Mouse (Mus musculus) adrenal gland (tissue): Measurements from ENCODE around the gene Adcy2.

Experiments used
- intact Hi-C: fragments of 180-260 bp; cut with DNase I; formaldehyde crosslinking; loops from one replicate; pipeline ENCODE4 v1.15.1; 2025

Gene Adcy2

DNA sequence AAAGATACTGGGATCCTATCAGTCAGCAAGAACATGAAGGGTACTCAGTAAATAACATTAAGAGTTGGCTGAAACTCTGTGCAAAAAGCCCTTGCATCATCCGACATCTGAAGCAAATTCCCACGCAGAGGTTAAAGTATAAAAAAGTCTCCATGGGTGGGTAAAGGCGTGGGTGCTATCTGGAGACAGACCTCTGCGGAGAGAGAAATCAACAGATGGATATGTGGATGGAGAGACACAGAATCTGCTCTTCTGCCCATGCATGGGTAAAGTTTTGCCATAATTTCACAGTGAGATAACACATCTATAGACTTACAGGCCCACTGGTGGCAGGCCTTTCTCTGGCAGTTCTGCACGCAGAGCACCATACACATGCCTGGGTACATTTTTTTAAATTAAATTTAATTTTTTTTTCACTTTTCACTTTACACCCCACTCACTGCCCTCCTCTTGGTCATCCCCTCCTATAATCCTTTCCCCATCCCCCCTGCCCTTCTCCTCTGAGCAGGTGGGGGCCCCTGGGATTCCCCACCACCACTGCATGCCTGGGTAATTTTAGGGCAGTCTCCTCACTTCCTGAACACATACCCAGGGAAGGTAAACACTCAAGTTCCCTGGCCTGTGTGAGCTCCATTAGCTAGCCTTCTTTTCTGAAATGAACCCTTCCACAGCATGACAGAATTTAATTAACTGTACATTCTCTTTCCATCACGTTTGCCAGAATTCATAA, 169.1 kb downstream of the Adcy2 start:
- intact Hi-C loops: no loop called here

DNA sequence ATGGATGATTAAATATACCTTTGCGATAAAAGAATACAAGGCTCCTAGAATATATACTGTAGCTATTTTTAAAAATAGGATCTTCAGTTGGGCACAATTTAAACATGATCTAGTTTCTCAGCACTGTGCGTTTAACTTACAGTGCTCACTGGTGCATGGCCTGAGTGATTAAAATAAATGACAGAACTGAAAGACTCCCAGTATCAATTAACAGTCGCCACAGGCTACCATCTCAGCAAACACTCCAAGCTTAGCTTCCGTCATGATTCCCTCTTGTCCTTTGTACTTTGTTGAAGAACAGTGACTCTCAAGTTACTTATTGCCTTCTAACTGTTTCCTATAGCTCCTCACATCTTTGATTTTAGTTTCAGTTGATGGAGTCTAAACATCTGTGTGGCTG, 170.9 kb downstream of the Adcy2 start:
- intact Hi-C loops: no loop called here

DNA sequence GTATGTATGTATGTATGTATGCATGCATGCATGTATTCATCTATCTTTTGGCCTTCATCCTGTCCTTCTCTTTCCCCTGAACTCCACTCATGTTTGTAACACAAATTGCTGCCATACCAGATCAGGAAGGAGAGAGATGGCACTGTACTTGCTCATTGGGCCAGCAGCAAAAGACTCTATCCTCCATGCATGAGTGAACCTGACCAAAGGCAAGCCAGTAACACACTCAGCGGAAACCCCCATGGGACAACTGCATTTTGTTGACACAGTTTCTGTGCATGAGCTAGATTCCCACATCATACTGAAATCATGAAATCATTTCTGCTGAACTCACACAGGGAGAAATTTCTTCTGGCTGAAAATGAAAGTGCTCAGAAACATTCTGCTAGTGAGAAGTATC, 172.9 kb downstream of the Adcy2 start:
- intact Hi-C loops: no loop called here

DNA sequence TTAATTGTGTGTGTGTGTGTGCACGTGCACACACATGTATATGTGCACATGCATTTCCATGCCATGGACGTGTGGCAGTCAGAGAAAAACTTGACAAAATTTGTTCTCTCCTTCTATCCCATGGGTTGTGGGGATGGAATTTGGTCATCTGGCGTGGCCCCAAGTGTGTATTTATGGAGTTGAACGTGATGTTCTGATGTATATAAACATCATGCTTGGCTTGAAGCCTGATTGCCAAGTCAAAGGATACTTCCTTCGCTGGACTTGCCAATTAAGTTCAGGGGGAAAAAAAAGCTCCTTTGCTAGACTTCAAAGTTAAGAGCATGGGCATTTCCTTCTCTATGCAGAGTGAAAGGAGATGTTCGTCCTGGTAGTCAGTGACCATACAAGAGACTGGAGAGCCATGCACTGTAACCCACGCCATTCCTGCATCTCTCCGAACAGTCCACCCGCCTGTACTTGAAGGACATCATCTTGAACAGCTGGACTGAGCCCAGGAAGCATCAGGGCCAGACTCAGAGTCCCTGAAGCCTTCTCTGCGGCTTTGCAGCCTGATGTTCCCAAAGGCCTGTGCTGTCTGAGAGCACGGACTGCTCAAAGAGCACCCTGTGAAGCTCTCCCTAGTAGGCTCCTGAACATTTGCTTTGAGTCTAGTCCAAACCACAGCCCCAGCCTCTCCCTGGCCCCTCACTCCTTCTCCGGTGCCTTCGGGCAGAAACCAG, 178.3 kb downstream of the Adcy2 start:
- intact Hi-C loops: no loop called here

DNA sequence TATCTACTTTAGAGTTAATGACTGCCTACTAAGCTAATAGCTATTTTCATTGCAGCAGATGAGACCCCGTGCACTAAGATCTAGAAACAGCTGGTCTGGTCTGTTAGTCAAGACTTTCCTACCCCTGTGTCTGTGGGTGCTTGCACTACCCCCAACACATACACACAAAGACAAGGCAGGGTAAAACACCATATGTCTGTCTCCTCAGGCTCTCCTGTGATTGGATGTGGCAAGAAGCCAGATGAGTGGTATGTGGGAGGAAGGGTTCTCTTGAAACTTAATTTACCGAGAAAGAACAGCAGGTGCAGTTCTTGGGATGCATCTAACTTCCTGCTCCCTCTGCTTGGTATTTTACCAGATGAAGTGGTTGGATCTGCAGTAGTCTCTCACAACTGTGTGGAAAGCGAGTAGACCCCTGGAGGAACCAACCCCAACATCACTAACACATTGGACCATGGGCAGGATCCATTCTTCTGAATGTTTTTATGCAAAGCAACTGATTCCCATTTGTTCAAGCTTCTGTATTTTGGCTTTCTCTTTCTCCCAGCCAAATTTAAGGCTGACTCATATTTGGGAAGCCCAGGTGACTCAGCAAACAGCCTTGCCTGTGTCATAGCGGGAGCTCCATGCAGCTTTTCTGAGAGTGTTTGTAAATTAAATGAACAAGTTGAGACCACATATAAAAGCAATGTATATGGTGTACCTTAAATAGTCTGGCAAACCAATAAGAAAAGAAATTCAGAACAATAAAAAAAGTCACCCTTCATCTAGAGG, 183.4 kb downstream of the Adcy2 start:
- intact Hi-C loops: no loop called here

DNA sequence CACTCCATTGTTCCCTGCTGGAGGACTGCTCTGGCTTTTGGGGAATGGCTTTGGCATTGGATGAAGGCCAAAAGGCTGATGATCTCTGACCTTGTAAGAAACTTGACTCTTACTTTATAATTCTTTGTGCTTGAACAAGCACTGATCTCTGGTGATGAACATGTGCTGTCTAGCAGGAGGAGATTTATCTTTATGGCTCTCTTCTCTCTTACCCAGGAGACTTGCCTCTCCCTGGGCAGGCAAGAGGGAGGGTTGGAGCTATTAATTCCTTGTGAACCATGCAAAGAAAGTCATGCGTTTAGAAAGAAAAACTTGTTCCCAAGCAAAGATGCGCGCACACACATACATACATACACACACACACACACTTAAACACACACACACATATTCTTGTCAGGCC, 188.2 kb downstream of the Adcy2 start:
- intact Hi-C loops: no loop called here

DNA sequence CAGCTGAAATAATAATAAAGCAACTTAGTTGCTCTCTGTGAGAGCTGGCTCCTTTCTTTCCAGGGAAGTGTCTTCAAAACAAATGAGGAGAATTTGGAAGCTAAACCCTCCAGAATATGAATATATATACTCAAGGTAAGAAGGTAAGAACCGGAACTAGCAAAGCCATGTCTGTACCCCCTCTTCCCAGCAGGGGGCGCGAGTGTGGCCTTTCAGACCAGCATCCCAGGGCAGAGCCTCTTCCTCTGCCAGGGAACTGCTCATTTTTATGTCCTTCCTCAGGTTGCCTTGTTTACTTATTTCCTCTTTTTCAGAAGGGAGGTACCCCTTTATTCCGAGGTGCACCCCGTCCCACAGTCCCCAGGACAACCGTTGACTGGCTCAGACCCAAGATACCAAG, 199.6 kb downstream of the Adcy2 start:
- intact Hi-C loops: no loop called here

DNA sequence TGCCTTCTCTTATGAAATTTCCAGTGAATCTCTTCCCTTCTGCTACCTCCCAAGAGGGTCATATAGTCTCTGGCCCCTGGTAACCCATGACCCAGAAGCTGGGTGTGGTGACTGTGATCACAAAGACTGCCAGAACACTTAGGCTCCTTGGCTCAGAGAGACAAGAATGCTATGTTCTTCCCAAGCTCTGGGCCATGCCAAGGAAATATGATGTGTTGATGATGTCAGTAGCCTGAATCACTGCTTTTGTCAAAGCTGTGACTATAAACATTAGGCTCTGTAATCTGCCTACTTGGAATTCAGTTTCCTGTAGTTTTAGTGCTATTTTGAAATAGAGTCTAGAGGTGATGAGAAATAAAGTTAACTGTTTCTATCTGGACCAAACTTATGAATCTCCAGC, 206.1 kb downstream of the Adcy2 start:
- intact Hi-C loops: no loop called here

DNA sequence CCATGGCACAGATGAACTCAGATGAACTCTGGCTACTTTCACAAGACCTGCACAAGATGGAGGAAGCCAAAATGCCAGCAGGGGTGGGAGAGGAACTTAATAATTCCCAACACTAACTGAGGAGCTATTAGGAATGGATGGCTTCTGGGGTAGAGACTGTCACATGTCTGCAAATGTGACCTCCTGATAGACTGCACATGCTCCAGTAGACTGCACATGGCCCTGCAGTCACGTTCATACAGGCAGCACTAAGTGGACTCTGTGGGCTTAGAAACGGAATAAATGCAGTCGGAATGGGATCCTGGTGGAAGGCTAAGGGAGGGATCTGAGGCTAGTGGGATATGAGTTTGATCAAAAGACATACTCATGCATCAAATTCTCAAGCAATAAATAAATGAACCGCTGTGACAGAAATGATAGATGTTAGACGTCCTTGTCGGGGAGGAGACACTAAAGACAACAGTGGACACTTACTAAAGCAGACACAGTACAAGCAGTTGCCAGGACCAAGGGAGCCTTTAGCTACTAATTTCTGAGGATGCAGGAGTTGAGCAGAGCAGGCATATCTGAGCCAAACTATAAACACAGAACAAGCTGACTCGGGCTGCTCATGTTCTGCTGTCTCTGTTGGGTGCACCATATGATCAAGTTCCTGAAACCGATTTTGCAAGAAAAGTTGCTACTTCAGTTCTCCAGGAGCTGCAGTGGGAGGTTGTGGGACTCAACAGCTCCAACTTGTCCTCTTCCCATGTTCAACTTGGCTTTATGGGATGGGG, 211.9 kb downstream of the Adcy2 start:
- intact Hi-C loops: no loop called here

DNA sequence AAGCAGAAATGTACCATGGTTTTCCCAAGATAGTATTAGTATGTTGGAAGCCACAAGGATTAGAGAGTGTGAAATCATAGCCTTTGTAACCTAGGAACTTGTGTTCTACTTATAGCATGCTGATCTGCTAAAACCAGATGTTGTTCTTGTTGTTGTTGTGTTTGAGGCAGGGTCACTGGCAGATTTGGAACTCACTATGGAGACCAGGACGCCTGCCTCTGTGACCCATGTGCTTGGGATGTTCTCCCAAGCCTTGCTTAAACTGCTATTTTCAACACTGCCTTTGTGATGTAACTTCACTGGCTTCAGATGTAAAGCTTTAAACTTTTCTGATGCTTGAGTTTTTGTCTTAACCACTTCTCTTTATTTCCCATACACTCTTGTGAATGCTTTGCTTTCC, 216.2 kb downstream of the Adcy2 start:
- intact Hi-C loops: no loop called here

DNA sequence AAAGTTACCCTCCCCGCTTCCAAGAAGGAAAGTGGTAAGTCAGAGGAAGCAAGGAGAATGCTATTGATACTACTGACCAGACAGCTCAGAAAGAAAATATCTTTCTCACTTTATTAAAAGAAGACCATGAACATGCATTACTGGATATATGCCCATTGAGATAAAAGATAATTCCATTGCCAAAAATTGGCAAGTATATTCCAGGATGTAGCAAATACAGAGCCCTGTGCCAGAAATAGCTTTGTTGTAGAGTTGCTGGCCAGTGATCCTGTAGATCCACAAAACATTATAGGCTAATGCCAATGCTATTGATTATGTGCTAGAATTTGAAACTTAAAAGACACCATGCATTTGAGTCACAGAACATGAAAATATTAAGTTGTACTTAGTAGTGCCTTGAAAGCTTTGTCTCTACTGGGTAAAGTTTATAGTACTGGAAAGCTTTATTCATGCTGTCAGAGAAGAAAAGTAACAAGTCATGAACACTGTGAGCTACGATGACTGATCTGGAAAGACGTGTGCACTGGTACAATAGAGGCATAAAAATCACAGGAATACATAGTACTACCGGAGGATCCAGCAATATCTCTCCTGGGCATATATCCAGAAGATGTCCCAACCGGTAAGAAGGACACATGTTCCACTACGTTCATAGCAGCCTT, 221.2 kb downstream of the Adcy2 start:
- intact Hi-C loops: no loop called here

DNA sequence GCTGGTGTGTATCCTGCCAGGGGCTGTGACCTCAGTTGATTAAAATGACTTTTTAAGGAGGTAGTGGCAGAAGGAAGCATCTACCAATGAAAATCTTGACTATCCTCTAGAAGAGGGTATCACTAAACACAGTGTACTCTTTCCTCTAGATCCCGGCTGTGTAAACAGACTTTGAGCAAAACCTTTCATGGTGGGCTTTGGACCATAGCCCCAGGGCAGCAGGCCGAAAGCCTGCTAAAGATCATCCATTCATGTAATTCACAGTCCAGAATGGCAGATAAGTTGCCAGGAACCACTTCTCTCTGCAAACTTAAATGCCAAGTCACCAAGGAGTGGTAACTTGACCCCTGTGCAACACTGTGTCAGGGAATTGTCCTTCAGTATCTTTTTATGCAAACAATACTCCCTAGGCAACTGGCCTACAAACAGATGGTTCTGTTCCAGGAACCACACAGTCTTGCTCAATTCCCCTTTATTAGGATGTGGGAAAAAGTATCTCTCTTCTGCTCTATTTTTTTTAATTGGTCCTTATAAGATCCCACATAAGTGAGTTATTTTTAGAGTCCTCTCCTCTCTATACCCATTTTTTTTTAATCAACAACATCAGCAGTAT, 225.6 kb downstream of the Adcy2 start:
- intact Hi-C loops: no loop called here

DNA sequence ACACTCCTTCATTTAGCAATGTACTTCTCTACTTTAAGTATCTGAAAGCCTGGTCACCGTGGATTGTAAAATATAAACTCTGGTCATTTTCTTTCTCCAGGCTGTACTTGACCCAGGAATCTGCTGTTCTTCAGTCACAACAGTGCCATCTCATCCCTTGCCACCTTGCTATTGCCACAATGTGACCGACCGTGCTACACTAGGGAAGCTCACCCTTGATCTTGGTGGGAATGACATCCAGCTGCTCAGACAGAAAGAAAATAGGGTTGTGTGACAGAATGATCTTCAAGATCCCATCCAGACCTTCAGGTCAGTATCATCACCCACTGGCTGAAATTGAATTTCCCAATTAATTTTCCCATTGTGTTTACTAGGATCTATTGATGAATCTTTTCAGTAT, 230.8 kb downstream of the Adcy2 start:
- intact Hi-C loops: no loop called here

DNA sequence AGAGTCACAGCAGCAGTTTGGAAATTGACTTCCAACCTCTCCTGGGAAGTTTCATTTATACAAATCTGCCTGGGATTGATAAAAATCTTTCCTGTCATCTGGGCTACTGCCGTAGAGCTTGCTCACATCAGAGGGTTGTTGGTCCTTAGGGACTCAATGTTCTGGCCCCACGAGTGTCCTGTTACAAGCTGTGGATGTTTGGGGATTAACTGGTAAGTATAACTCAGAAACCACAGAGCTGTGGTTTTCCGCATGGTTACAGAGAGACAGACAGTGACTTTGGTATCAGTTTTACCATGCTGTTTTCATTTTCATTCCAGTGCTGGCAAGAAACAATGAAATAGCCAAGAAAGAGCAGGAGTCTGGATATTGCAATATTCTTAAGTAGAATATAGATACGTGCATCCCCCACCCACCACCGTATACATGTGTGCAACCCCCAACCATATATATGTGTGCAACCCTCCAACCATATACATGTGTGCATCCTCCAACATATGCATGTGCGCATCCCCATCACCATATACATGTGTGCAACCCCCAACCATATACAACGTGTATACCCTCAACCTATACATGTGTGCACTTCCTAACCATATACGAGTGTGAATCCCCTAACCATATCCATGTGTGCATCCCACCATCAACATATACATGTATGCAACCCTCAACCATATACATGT, 233.3 kb downstream of the Adcy2 start:
- intact Hi-C loops: no loop called here

DNA sequence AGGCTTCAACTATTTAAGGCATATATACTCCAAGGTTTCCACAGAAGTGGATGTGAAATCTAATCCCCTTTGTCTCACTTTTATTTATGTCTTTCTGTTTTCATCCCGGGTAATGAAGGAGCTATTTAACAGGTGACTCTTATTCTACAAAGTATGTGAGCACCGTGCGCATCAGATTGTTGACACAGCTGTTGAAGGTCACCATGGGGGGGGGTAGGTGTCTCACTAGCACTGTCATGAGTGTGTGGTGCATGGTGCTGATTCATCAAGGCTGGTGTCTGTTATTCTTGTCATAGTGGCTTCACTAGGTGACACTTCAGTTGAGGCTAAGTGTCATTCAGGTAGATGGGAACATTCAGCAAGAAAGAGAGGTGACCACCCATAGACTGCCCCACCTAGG, 234.7 kb downstream of the Adcy2 start:
- intact Hi-C loops: no loop called here

DNA sequence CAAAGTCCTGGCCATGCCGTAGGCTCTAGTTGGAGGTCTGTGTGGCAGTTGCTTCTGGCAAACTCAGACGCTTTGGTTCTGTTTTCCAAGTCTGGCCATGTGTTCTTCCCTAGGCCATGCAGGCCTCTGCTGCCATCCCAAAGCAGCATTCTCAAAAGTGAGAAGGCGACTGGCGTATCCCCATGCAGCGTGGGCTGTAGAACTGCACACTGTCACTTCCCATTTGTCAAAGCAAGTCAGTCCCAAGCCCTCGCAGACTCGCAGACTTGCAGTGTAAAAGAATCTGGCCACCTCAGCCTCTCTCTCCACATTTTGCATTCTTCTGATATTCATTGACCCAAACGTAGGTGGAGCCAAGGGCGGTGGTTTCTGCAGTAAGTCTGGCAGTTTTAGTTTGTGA, 249.5 kb downstream of the Adcy2 start:
- intact Hi-C loops: no loop called here

DNA sequence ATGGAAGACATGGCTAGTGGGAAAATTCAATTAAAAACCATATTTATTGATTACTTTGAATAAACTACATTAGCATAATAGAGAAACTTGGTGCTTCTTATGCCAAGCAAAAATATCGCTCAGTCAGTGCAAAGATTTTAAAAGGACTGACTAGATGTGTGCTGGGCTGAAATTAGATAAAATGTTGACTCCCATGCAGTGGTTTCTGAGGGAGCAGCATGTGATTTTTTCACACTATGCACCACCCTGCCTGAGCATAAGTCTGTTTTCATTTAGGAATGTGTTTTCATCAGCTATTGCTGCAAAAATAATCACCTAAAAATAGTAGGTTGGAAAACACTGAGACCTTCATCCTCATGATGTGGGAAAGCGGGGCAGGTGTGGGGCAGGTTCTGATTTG, 250.0 kb downstream of the Adcy2 start:
- intact Hi-C loops: no loop called here

DNA sequence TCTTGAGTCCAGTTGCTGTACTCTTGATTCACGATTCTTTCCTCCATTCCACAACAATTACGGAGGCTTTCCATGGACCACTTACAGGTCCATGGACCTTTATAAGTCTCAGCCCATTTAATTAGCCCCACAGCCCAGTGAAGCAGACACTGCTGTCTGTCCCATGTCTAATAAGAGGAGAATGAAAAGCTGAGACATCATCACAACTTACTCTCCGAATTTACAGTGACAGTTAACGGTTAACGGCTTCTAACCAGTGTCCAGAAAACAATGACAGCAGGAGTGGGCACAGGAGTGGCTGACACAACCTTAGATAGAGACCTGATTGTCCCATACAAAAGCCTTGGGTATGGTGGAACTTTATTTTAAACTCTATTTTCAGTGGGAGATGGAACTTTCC, 253.9 kb downstream of the Adcy2 start:
- intact Hi-C loops: no loop called here

DNA sequence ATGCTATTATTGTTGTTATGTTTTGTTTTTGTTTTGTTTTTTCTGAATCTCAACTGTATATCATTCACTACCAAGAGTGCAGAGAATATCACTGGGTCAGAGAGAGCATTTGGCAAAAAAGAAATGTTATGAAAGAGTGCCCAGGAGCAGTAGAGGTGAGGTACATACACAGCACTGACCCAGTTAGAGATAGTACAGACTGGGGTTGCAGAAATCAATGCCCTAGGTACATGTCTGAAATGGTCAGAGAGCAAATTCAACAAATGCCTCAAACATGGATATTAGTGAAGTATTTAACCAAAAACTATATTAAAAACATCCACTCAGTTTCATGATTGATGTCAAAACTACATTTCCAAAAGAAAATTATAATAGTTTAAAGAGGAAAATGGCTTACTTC, 286.7 kb downstream of the Adcy2 start:
- intact Hi-C loops: no loop called here

DNA sequence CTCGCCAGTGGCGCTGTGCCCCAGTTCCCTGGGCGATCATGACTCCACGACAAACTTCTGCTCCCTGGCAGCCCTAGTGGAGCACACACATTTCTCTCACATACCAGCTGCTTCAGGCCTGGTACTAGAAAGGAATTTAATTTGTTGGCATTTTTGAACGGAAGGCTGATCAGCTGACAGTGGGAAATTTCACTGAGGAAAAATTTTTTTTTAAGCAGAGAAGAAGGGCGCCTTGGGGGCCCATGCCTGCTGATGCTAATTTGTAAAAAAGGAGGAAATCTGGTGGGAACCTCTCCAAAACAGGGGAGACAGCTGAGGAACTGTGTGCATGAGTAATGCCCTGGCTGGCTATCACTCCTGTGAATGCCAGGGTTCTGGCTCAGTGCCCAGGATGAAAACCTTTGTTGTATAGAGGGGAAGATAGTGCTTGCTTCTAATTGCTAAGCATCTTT, 292.0 kb downstream of the Adcy2 start:
- intact Hi-C loops: no loop called here
